Mouse (Mus musculus) hindbrain, embryonic 14.5 days (tissue): ENCODE measurements around the gene Gm42669. TPM values are rescaled to one million over a fixed set of nuclear protein-coding genes. Genes with fewer than 3 reads are reported as not detected.

Experiments
- ATAC-seq: fragments of 200-750 bp; cut with Nextera tagmentation; 2 replicates; pipeline ENCODE4 v1.8.0; 2017; ENCODE audit warnings: moderate number of reproducible peaks, mild to moderate bottlenecking, moderate TSS enrichment, moderate library complexity; ENCODE audit not compliant: low FRiP score
- DNase-seq: peaks from one replicate; pipeline ENCODE4 v3.0.0-alpha.2; 2015; ENCODE audit warnings: low spot score
- H3K27ac ChIP-seq: fragments of 300-500 bp; sonication (generic); 2 replicates; pipeline ENCODE4 v1.5.1; 2014; ENCODE audit warnings: mild to moderate bottlenecking, moderate library complexity
- H3K27me3 ChIP-seq: fragments of 300-500 bp; sonication (generic); 2 replicates; pipeline ENCODE4 v1.6.1; 2014; ENCODE audit warnings: mild to moderate bottlenecking, low read length, mixed read lengths; ENCODE audit not compliant: control insufficient read depth, insufficient read depth
- H3K36me3 ChIP-seq: fragments of 300-500 bp; sonication (generic); replicated peaks from 2 replicates; pipeline ENCODE4 v1.6.1; 2014; ENCODE audit not compliant: control insufficient read depth, insufficient read depth
- H3K4me1 ChIP-seq: fragments of 300-500 bp; sonication (generic); replicated peaks from 2 replicates; pipeline ENCODE4 v1.6.1; 2014; ENCODE audit warnings: antibody characterized with exemption, low read length, mixed read lengths; ENCODE audit not compliant: control insufficient read depth, insufficient read depth
- H3K4me2 ChIP-seq: fragments of 300-500 bp; sonication (generic); replicated peaks from 2 replicates; pipeline ENCODE4 v1.6.1; 2014; ENCODE audit warnings: mild to moderate bottlenecking, moderate library complexity
- H3K4me3 ChIP-seq: fragments of 300-500 bp; sonication (generic); replicated peaks from 2 replicates; pipeline ENCODE4 v1.5.1; 2014; ENCODE audit warnings: mild to moderate bottlenecking, low read length
- H3K9ac ChIP-seq: fragments of 300-500 bp; sonication (generic); 2 replicates; pipeline ENCODE4 v1.6.1; 2014
- H3K9me3 ChIP-seq: fragments of 300-500 bp; sonication (generic); 2 replicates; pipeline ENCODE4 v1.6.1; 2016; ENCODE audit warnings: low read length; ENCODE audit not compliant: control insufficient read depth
- WGBS: fragments of 180-500 bp; shearing (Covaris S2); extraction: QIAGEN DNeasy Blood & Tissue Kit; methylation state at CpG from one replicate; pipeline ENCODE4 v1.1.7; 2014; 5-methylcytosine and 5-hydroxymethylcytosine counted together
- polyA plus RNA-seq: library from polyadenylated mRNA; unstranded; fragments of >200 nt; fragmentation: Nextera tagmentation; extraction: Ambion mirVana; gene quantifications from 2 replicates; pipeline ENCODE4 v1.2.1, GENCODE M21; 2014

Gene Gm42669
- polyA plus RNA-seq, 1 experiment from 2014 or later = 0.91 TPM

DNA sequence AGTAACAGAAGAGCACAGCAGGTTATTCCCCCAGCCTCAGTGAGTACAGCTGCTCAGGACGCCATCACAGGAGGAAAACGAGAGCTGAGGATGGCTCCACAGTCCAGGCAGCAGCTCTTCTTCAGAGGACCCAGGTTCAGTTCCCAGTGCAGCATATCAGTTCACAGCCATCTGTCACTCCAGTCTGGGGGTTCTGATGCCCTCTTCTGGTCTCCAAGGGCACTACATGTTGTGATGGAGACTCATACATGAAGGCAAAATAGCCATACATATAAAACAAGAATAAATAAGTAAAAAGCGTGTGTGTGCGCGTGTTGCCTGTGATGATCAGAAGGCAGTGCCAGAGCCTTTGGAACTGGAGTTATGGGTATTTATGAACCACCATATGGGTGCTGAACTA, 12.7 kb upstream of the Gm42669 start:
- no peaks in the 10 kb centered on the region for H3K36me3 ChIP-seq
- WGBS = 95% methylated on average over 5 of the region's 5 CpGs
- ATAC-seq = no peak
- H3K27ac ChIP-seq = no peak overlapping the region
- H3K9ac ChIP-seq = no peak overlapping the region
- no peaks in the 10 kb centered on the region for H3K9me3 ChIP-seq
- H3K4me3 ChIP-seq = no peak overlapping the region
- H3K4me1 ChIP-seq = peaks cover 9% of the 10 kb centered on the region
- DNase-seq = no peak
- no peaks in the 10 kb centered on the region for H3K27me3 ChIP-seq
- no peak overlapping the region for H3K4me2 ChIP-seq

- Histone ChIP-seq H3K27me3 (no peaks in the 10 kb centered on the region), H3K4me3 (no peak overlapping the region), H3K9me3 (no peaks in the 10 kb centered on the region), H3K4me2 (no peak overlapping the region), H3K9ac (no peak overlapping the region), H3K4me1 (peaks cover 15% of the 10 kb centered on the region), H3K36me3 (0 out of 2 replicates have a peak, but pooled peaks cover 3% of the 10 kb centered on the region), H3K27ac (no peak overlapping the region)
- ATAC-seq = no peak
- no peak for DNase-seq
- 91% methylated on average over 2 of the region's 2 CpGs for WGBS
Measured at GRCm38 (mm10) chr5:107496047-107496446, 11.4 kb upstream of the Gm42669 start.

DNA sequence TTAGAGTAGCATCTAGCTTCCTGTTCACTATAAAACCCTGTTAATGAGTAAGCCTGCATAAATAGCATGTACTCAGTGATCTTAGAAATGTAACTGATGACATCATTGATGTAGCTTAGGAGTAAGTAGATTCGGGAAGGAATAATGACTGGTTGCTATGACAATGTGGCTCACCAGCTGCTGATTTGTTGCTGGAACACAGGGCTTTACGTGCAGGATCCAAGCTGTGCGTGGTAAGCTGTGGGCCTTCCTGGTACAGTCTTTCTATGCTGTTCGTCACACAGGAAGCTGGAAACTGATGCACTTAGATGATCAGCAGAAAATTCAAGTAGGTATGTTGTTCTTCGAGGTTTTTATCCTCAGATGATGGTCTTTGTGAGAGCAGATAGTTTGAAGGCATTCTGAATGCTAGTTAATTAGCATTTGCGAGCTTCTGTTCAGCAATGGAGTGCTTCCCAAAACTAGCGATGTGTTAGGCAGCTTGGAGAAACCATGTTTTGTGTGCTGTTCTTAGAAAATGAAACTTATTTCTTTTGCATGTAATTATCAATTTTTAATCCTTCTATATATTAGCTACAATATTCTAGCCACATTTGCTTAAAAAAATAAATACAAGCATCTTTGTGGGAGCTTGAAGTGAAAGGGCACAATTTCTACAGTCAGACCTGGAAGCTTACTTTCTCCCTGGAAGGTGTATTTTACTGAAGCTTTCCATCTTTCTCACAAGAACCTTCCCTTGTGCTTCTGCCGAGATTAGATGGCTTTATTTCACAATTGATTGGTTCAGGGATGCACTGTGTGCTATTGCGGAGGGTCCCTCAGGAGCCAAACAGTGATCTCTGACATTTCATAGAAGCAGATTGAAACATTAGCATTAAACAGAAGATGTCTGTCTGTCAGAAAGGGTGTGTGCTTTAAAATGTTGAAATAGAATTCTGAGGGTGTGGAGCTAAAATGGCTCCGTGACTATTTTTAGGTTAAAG, 9.6 kb upstream of the Gm42669 start:
- H3K9ac ChIP-seq = peak overlapping the region; percentile 48
- H3K4me3 ChIP-seq = peak overlapping the region; percentile 24
- no peaks in the 10 kb centered on the region for H3K9me3 ChIP-seq
- peak overlapping the region; percentile 82 for H3K27ac ChIP-seq
- no peaks in the 10 kb centered on the region for H3K27me3 ChIP-seq
- H3K4me1 ChIP-seq = peaks cover 15% of the 10 kb centered on the region
- 31% methylated on average over 10 of the region's 10 CpGs for WGBS
- H3K36me3 ChIP-seq = 0 out of 2 replicates have a peak, but pooled peaks cover 8% of the 10 kb centered on the region
- peak overlapping the region; percentile 49 for H3K4me2 ChIP-seq
- peak; percentile 82 for DNase-seq
- peak; percentile 97 for ATAC-seq

DNA sequence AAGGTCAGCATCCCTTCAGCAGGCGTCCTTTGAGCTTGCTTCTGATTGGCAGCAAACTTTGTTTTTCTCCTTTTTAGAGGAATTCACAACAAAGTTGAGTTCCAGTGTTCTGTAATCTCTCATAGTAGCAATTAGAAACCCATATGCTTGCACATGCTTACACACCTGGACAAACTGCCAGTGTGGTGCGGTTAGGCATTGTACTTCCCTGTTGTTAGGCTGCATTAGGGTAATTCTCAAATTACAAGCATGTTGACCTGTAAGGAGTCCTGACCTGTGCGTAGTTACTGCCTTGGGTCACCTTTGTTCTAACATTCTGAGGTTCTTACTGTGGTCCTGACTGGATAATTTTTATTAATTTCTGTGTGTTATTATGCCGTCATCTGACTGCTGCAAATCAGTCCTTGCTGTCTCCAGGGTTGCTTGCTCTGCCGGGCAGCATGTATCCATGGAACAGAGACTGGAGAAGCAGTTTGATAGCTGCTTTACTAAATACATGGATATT, 8.6 kb upstream of the Gm42669 start:
- WGBS = 50% methylated on average over 5 of the region's 5 CpGs
- H3K9me3 ChIP-seq = no peaks in the 10 kb centered on the region
- no peak for ATAC-seq
- H3K9ac ChIP-seq = peak overlapping the region; percentile 48
- peak overlapping the region; percentile 82; the same call in 1 of the 2 replicates for H3K27ac ChIP-seq
- no peaks in the 10 kb centered on the region for H3K27me3 ChIP-seq
- peaks cover 15% of the 10 kb centered on the region for H3K4me1 ChIP-seq
- peak overlapping the region; percentile 49 for H3K4me2 ChIP-seq
- no peak for DNase-seq
- H3K36me3 ChIP-seq = peaks cover 15% of the 10 kb centered on the region
- H3K4me3 ChIP-seq = peak overlapping the region; percentile 24

DNA sequence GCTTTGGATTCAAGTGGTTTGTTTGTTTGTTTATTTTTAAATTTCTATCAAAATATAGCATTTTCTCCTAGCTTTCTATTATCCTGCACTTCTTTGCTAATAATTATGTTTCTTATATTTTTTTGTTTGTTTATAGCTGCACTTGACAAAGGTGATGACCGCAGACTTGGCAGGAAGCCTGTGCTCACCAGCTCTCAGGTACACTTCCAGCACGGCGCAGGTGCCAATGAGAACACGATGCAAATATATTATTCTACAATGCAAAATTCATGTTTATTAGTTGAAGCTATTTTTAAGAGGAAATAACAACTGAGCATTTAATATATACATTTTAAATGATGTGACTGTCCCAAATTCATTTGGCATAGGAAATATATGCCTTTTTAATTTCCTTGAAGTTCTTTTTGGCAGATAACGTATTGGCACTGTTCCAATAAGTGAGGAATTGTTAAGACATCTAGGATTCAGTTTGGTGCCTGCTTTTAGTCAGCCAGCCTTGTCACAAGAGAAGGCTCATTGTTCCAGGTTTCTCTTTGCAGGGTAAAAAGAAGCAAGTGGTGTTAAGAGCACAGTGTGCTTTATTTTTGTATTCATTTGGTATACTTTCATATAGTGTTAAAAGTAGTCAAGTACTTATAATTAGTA, 7.4 kb upstream of the Gm42669 start:
- H3K4me1 ChIP-seq = peaks cover 15% of the 10 kb centered on the region
- no peak for ATAC-seq
- WGBS = 86% methylated on average over 5 of the region's 5 CpGs
- H3K36me3 ChIP-seq = peaks cover 22% of the 10 kb centered on the region
- no peak overlapping the region for H3K4me2 ChIP-seq
- H3K9me3 ChIP-seq = no peaks in the 10 kb centered on the region
- no peak overlapping the region for H3K4me3 ChIP-seq
- H3K9ac ChIP-seq = no peak overlapping the region
- H3K27me3 ChIP-seq = no peaks in the 10 kb centered on the region
- DNase-seq = no peak
- H3K27ac ChIP-seq = no peak overlapping the region

GRCm38 (mm10) chr5:107500741-107501140, 6.7 kb upstream of the Gm42669 start:
- no peak for DNase-seq
- ATAC-seq = no peak
- peaks cover 15% of the 10 kb centered on the region for H3K4me1 ChIP-seq
- WGBS = 87% methylated on average over 1 of the region's 1 CpGs
- H3K4me2 ChIP-seq = no peak overlapping the region
- H3K27ac ChIP-seq = no peak overlapping the region
- H3K36me3 ChIP-seq = peaks cover 29% of the 10 kb centered on the region
- H3K27me3 ChIP-seq = no peaks in the 10 kb centered on the region
- H3K4me3 ChIP-seq = no peak overlapping the region
- no peak overlapping the region for H3K9ac ChIP-seq
- H3K9me3 ChIP-seq = no peaks in the 10 kb centered on the region

DNA sequence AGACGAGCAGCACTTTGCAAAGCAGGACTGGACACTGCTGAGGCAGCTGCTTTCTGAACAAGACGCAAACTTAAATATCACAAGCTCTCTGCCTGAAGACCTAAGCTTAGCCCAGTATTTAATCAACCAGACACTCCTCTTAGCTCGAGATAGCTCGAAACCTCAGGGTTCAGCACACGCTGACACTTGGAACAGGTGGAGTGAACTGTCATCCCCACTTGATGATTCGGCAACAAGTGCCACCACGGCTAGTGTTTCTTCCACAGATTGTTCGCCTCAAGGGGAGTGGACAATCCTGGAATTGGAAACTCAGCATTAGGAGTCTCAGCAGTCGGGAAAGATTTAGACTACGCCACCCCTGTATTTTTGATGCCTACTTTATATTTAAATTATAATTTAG, 3.1 kb downstream of the Gm42669 start:
- Histone ChIP-seq H3K4me2 (no peak overlapping the region), H3K9me3 (no peaks in the 10 kb centered on the region), H3K9ac (no peak overlapping the region), H3K27ac (no peak overlapping the region), H3K36me3 (peaks cover 42% of the 10 kb centered on the region), H3K4me3 (no peak overlapping the region), H3K4me1 (no peaks in the 10 kb centered on the region), H3K27me3 (no peaks in the 10 kb centered on the region)
- DNase-seq = no peak
- ATAC-seq = no peak
- 92% methylated on average over 10 of the region's 10 CpGs for WGBS

GRCm38 (mm10) chr5:107511326-107511725, 3.9 kb downstream of the Gm42669 start:
- 66% methylated on average over 2 of the region's 2 CpGs for WGBS
- Histone ChIP-seq H3K9ac (no peak overlapping the region), H3K4me3 (no peak overlapping the region), H3K4me1 (no peaks in the 10 kb centered on the region), H3K27me3 (no peaks in the 10 kb centered on the region), H3K4me2 (no peak overlapping the region), H3K9me3 (no peaks in the 10 kb centered on the region), H3K36me3 (peaks cover 36% of the 10 kb centered on the region), H3K27ac (no peak overlapping the region)
- ATAC-seq = no peak
- no peak for DNase-seq

GRCm38 (mm10) chr5:107513583-107513982, 6.2 kb downstream of the Gm42669 start:
- Histone ChIP-seq H3K27ac (no peak overlapping the region), H3K4me3 (no peak overlapping the region), H3K36me3 (peaks cover 16% of the 10 kb centered on the region), H3K27me3 (no peaks in the 10 kb centered on the region), H3K4me1 (no peaks in the 10 kb centered on the region), H3K9me3 (no peaks in the 10 kb centered on the region), H3K9ac (no peak overlapping the region), H3K4me2 (no peak overlapping the region)
- ATAC-seq = no peak
- no peak for DNase-seq
- 49% methylated on average over 7 of the region's 7 CpGs for WGBS
